Mouse (Mus musculus): Measurements from ENCODE around the gene Pgp. TPM values are rescaled to one million over a fixed set of nuclear protein-coding genes. Genes with fewer than 3 reads are reported as not detected.
A peak's percentile ranks its signal among the peaks of the same experiment; 100 is the strongest.

Gene Pgp
- polyA plus RNA-seq, 1 experiment from 2014 or later, result 48.7 TPM

DNA sequence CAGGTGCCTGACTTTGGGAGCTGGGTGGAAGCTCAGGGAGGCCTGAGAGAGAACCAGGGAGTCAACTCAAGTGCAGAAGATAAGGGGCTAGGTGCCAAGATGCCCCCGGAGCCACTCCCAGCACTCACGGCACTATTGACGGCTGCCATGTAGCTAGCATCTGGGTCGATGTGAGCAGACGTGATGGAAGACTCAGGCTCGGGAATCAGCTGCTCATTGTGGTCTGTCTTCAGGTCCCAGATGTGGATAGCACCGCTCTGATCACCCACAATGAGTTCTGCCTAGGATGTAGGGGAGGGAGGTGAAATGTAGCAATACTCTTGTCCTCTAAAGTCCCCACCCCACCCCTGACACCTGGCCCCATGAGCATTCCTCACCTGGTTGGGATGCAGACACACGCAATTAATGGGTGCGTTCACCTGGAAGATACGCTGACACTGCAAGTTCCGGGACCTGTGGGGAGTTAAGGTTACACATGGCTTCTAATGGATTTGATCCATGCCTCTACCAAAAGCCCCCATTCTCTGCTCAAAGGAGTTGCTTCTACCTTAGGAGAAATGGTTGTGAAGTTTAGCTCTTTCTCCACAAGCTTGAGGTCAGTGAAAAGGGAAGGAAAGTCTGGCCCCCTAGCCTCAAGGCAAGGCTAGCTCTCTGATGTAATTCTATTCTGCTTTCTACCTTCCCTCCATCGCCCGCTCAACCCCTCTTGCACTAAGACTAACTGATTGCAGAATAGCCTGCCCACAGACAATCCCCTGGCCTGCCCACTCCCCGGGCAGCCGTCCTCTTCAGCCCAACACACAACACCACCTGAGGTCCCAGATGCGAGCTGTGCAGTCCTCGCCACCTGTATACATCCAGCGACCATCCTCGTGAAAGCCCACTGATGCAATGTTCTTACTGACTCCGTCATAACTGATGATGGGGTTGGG, 7.1 kb downstream of the Pgp start:
- Histone ChIP-seq H3K9ac (peak overlapping the region; percentile 91), H3K36me3 (peaks cover 40% of the 10 kb centered on the region), H3K4me3 (peak overlapping the region; percentile 76), H3K4me2 (peak overlapping the region; percentile 71), H3K27ac (no peak overlapping the region), H3K4me1 (peaks cover 44% of the 10 kb centered on the region), H3K27me3 (no peaks in the 10 kb centered on the region), H3K9me3 (no peaks in the 10 kb centered on the region)
- no peak for ATAC-seq (ENCODE audit: insufficient number of reproducible peaks, insufficient read depth, low FRiP score, low TSS enrichment, low read depth)
- WGBS, result 88% methylated on average over 20 of the region's 20 CpGs

DNA sequence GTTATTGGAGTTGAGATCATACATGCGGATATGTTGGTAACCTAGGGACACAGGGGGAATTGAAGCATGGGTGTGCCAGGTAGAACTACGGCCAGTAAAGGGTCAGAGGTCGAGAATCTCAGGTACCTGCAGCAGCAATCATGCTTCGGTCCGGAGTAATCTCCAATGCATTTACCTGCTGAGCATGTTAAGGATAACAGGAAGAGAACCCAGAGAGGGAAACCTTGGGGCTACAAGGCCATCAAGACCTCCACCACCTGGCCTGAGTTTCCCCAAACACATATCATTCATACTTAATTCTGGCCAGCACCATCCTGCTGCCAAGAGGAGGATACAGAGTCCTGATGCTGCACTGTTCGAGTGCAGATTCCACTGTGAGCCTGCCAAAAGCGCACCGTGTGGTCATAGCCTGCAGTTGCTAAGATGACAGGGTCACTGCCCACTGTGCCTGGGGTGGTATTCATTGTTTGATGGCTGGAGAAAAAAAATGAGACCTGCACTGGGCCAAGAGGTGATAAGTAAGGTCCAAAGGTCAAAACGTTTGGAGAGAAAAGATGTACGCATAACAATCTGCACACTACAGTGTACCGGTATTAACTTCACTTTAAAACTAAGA, 7.9 kb downstream of the Pgp start:
- Histone ChIP-seq H3K4me1 (peaks cover 37% of the 10 kb centered on the region), H3K9ac (peak overlapping the region; percentile 91), H3K27ac (no peak overlapping the region), H3K27me3 (no peaks in the 10 kb centered on the region), H3K36me3 (peaks cover 40% of the 10 kb centered on the region), H3K4me2 (peak overlapping the region; percentile 71), H3K4me3 (peak overlapping the region; percentile 76), H3K9me3 (no peaks in the 10 kb centered on the region)
- 49% methylated on average over 11 of the region's 11 CpGs for WGBS
- no peak for ATAC-seq (ENCODE audit: insufficient number of reproducible peaks, insufficient read depth, low FRiP score, low TSS enrichment, low read depth)

DNA sequence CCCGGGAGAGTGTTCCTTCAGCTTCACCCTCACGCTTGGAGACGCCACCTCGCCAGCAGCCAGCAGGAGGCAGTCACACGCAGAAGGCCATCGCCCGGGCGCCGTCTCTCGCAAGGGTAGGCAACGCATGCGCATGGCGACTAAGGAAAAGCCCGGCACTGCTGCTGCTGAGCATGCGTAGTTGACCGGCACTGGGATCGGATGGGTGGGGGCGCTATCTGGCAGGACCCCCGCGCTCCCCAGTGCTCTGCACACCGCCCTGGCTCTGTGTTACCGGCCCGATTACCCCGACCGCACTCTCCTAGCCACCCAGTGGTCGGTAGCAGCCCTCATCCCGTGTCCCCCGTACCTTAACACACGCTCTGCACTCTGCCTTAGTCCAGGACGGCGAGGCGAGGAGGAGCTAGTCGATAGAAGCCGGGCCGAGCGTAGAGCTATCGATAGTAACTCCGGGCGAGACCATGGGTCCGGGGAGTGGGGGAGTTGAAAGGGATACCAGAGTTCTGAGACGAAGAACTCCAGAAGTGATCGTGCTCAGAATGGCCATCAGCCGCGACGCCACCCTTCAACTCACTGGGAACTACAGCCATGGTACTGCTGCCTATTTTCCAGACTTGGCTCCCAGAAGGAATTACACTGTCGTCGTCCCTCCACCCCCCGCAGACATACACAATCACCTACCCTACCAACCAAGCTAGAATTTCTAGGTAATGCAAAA, 8.6 kb downstream of the Pgp start, which contains the start of gene Mlst8:
Mlst8 (minus strand) TSS at position 416 of the 718 bp plus-strand sequence.
- peaks cover 30% of the 10 kb centered on the region for H3K4me1 ChIP-seq
- WGBS, result under 1% methylated on average over 48 of the region's 48 CpGs
- peaks cover 34% of the 10 kb centered on the region for H3K36me3 ChIP-seq
- H3K9ac ChIP-seq, result peak within 1 kb of the TSS; percentile 91
- ATAC-seq (ENCODE audit: insufficient number of reproducible peaks, insufficient read depth, low FRiP score, low TSS enrichment, low read depth), result peak; percentile 87
- H3K4me3 ChIP-seq, result peak within 1 kb of the TSS; percentile 76
- H3K9me3 ChIP-seq, result no peaks in the 10 kb centered on the region
- no peaks in the 10 kb centered on the region for H3K27me3 ChIP-seq
- peak within 1 kb of the TSS; percentile 71 for H3K4me2 ChIP-seq
- peak within 1 kb of the TSS; percentile 97 for H3K27ac ChIP-seq

DNA sequence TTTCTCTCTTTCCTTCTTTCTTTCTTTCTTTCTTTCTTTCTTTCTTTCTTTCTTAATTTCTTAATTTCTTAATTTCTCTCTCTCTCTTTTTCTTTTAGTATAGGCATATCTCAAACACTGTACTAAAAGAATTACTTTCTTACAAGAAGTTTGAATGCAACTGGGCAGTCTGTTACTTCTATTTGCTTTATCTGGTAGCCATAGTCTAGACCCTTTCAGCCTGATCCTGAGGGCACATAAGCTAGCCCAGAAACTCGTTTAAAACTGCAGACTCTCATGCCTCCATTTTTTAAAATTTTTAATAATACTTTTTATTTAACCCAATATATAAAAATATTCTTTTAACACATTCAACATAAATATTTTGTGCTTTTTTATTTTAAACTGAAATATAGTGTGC, 9.2 kb downstream of the Pgp start:
- 21% methylated on average over 1 of the region's 1 CpGs for WGBS

DNA sequence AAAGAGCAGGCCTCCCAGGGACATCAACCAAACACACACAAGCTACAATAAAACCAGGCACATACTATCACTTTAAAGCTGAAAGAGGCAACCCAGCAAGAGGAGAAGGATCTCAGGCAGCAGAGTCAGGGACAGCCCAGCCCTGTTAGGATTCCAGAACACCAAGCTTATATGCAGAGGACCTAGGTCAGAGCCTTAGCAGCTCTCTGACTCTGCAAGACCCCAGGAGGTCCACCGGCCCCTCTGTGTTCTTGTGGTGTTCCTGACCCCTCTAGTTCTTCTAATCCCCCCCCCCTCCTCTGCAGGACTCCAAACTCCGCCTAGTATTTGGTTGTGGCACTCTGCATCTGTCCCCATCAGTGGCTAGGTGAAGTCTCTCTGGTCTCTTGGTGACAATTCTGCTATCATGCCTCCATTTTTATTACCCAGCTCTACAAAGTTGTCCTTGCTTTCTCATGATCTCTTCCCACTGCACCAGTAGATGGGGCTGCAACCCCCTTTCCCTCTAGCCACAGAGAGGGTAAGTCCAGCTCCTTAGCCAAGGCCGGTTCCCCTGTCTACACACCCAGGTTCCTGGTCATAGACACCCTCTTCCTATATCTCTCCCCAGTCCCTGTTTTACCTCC, 10.1 kb downstream of the Pgp start:
- 42% methylated on average over 3 of the region's 3 CpGs for WGBS
- H3K27ac ChIP-seq, result no peak overlapping the region
- no peak for ATAC-seq (ENCODE audit: insufficient number of reproducible peaks, insufficient read depth, low FRiP score, low TSS enrichment, low read depth)
- H3K9me3 ChIP-seq, result no peaks in the 10 kb centered on the region
- H3K4me3 ChIP-seq, result no peak overlapping the region
- H3K4me2 ChIP-seq, result no peak overlapping the region
- 0 out of 2 replicates have a peak overlapping the region, but pooled peaks have one; percentile 49 for H3K9ac ChIP-seq
- no peaks in the 10 kb centered on the region for H3K27me3 ChIP-seq
- H3K36me3 ChIP-seq, result peaks cover 19% of the 10 kb centered on the region
- H3K4me1 ChIP-seq, result peaks cover 22% of the 10 kb centered on the region

More for the DNA sequence above, 9.2 kb downstream of the Pgp start:
- no peaks in the 10 kb centered on the region for H3K9me3 ChIP-seq
- H3K4me1 ChIP-seq, result peaks cover 24% of the 10 kb centered on the region
- no peak for ATAC-seq (ENCODE audit: insufficient number of reproducible peaks, insufficient read depth, low FRiP score, low TSS enrichment, low read depth)
- no peak overlapping the region for H3K27ac ChIP-seq
- peak overlapping the region; percentile 76 for H3K4me3 ChIP-seq
- peak overlapping the region; percentile 91 for H3K9ac ChIP-seq
- peak overlapping the region; percentile 71 for H3K4me2 ChIP-seq
- no peaks in the 10 kb centered on the region for H3K27me3 ChIP-seq
- H3K36me3 ChIP-seq, result peaks cover 28% of the 10 kb centered on the region

DNA sequence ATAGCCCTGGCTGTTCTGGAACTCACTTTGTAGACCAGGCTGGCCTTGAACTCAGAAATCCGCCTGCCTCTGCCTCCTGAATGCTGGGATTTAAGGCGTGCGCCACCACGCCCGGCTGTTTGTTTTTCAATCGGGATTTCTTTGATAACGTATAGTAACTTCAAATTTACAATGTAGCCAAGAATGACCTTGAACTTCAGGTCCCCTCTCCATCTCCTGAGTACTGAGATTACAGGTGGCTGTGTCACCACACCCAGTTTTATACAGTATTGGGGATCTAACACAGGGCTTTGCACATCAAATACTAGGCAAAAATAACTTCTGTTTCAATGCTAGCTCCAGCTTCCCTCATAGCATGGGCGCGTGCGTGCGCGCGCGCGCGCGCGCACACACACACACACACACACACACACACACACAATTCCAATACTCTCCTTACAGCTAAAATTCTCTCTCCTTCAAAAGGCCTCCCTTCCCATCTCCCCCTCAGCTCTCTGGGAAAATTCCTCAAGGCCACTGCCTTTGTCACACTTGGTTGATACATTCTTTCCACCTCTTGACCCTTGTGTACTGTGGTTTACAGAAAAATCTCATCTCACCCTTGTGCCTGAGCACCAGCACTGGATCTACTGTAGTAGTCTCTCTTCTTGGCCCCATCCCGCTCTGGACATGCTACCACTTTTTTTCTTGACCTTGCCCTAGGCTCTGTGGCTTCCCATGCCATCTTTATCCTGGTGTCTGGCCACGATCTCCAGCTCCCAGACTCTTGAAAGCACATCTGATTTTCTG, 11.0 kb downstream of the Pgp start:
- H3K4me3 ChIP-seq, result no peak overlapping the region
- H3K27me3 ChIP-seq, result no peaks in the 10 kb centered on the region
- no peak overlapping the region for H3K4me2 ChIP-seq
- ATAC-seq (ENCODE audit: insufficient number of reproducible peaks, insufficient read depth, low FRiP score, low TSS enrichment, low read depth), result no peak
- no peak overlapping the region for H3K9ac ChIP-seq
- H3K36me3 ChIP-seq, result peaks cover 10% of the 10 kb centered on the region
- H3K9me3 ChIP-seq, result no peaks in the 10 kb centered on the region
- no peak overlapping the region for H3K27ac ChIP-seq
- peaks cover 26% of the 10 kb centered on the region for H3K4me1 ChIP-seq
- 94% methylated on average over 20 of the region's 20 CpGs for WGBS

DNA sequence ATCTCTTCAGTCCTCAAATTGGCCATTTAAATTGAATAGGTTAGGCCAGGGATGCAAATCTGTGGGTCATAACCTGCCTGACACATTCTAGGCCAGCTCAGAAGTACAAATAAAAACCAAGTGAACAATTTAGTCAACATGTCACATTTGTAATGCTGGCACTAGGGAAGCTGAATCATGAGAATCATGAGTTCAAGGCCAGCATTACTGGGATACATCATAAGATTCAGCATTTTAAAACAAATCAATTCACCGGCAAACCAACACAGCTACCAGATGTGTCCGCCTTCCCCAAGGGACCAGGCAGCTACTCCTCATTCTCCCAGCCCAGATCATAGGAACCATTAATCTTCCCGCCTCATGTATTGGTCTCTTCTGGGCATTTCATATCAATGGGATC, 13.3 kb downstream of the Pgp start:
- no peak overlapping the region for H3K27ac ChIP-seq
- ATAC-seq (ENCODE audit: insufficient number of reproducible peaks, insufficient read depth, low FRiP score, low TSS enrichment, low read depth), result no peak
- no peaks in the 10 kb centered on the region for H3K36me3 ChIP-seq
- no peak overlapping the region for H3K4me3 ChIP-seq
- H3K9me3 ChIP-seq, result no peaks in the 10 kb centered on the region
- 83% methylated on average over 3 of the region's 3 CpGs for WGBS
- H3K9ac ChIP-seq, result no peak overlapping the region
- peaks cover 21% of the 10 kb centered on the region for H3K4me1 ChIP-seq
- H3K27me3 ChIP-seq, result peaks cover 17% of the 10 kb centered on the region
- no peak overlapping the region for H3K4me2 ChIP-seq

DNA sequence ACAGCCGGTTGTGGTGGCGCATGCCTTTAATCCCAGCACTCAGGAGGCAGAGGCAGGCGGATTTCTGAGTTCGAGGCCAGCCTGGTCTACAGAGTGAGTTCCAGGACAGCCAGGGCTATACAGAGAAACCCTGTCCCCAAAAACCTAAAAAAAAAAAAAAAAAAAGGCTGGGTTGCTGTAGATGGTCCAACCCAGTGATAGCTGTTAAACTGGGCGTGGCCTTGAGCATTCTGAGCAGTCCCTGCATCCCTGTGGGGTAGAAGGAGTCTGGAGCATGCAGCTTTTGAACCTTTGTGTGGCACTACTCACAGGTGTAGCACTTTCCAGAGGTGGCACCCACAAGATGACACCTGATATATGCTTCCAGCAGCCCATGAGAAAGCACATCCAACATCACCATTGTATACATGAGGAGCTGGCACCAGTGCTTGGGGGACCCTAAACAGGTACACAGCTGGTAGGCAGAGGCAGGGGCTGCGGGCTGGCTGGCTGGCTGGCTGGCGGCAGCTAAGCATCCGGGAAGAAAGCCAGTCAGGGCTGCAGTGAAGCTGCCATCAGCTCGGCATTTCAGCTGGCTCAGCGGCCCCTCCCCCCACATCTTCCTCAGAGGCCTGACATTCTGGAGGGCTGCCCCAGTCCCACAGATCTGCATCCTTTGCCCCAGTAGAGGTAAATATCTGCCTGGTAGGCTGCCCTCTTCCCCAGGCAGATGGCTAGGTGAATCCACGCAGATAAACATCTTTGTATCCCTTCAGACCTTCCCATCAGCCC, 15.1 kb downstream of the Pgp start:
- H3K4me1 ChIP-seq, result peaks cover 26% of the 10 kb centered on the region
- 46% methylated on average over 11 of the region's 11 CpGs for WGBS
- no peak overlapping the region for H3K27ac ChIP-seq
- ATAC-seq (ENCODE audit: insufficient number of reproducible peaks, insufficient read depth, low FRiP score, low TSS enrichment, low read depth), result no peak
- no peak overlapping the region for H3K4me2 ChIP-seq
- peak overlapping the region; percentile 55; the same call in 1 of the 2 replicates for H3K9ac ChIP-seq
- H3K9me3 ChIP-seq, result no peaks in the 10 kb centered on the region
- H3K27me3 ChIP-seq, result peaks cover 30% of the 10 kb centered on the region
- H3K4me3 ChIP-seq, result no peak overlapping the region
- H3K36me3 ChIP-seq, result no peaks in the 10 kb centered on the region

DNA sequence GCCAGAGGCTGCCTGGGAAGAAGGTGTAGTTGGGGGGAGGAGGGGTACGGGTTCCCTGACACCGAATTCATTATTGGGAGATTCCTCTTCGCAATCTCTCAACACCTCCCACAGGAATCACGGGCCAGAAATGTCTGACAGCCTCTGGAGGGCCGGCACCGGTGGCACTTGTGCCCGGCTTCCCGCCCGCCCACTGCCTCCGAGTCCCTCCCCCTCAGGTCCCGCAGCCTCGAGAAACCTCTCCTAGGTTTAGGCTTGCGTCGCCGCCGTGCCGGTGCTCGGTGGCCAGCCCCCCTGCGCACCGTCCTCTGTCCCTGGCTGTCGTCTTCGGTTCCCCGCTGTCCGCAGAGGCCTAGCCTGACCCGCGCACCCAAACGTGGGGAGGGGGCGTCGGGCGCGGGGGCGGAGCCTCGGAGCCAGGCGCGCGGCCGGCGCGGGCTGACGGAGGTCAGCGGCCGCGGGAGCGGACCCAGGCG, 18.0 kb downstream of the Pgp start, which contains the start of gene Caskin1:
Caskin1 (plus strand) TSS at position 416 of the 476 bp plus-strand sequence.
- peaks cover 37% of the 10 kb centered on the region for H3K27me3 ChIP-seq
- peak within 1 kb of the TSS; percentile 79 for H3K9ac ChIP-seq
- peak within 1 kb of the TSS; percentile 78 for H3K4me2 ChIP-seq
- H3K27ac ChIP-seq, result no peak within 1 kb of the TSS
- H3K9me3 ChIP-seq, result no peaks in the 10 kb centered on the region
- H3K4me3 ChIP-seq, result peak within 1 kb of the TSS; percentile 72
- peaks cover 24% of the 10 kb centered on the region for H3K4me1 ChIP-seq
- peak; percentile 23; the same call in 1 of the 2 replicates for ATAC-seq (ENCODE audit: insufficient number of reproducible peaks, insufficient read depth, low FRiP score, low TSS enrichment, low read depth)
- no peaks in the 10 kb centered on the region for H3K36me3 ChIP-seq
- under 1% methylated on average over 45 of the region's 45 CpGs for WGBS
